ENCODE assay signal across 25 mouse cellular contexts in genomic region chr13:108251106-108251505, GRCm38 (mm10). TPM values are rescaled to one million over a fixed set of nuclear protein-coding genes. Genes with fewer than 3 reads are reported as not detected.
DNase-seq lines count a peak whose midpoint lies in the region; ATAC-seq and TF ChIP-seq lines count a peak whose summit lies in the region.
"Had no signal": no experiment of that assay in that cellular context is flagged by ENCODE, and none has a peak within 500 bp of the region (broad histone marks: within the 10 kb centered on the region; RNA-seq: fewer than 3 reads in every experiment).

No protein-coding gene starts in this region.

- no peak overlapping the region for H3K4me2 ChIP-seq in embryonic facial prominence, embryonic 14.5 days (ENCODE audit: low read depth, low read length)
- no peak overlapping the region for H3K4me2 ChIP-seq in intestine, embryonic 16.5 days (ENCODE audit: low read depth, low read length)
- H3K4me2 ChIP-seq in intestine, postnatal 0 days (replicated peaks; ENCODE audit: low read depth), result no peak overlapping the region
- no peak overlapping the region for H3K4me2 ChIP-seq in lung, embryonic 15.5 days
- H3K4me2 ChIP-seq: embryonic facial prominence, embryonic 13.5 days; forebrain, embryonic 13.5 days; forebrain, embryonic 15.5 days had no signal

- H3K4me1 ChIP-seq in embryonic facial prominence, embryonic 14.5 days (ENCODE audit: control insufficient read depth, insufficient read depth, low read length), result no peaks in the 10 kb centered on the region
- no peaks in the 10 kb centered on the region for H3K4me1 ChIP-seq in embryonic facial prominence, embryonic 10.5 days
- no peaks in the 10 kb centered on the region for H3K4me1 ChIP-seq in intestine, embryonic 16.5 days (ENCODE audit: control insufficient read depth, insufficient read depth, low read length)
- H3K4me1 ChIP-seq in intestine, postnatal 0 days (replicated peaks; ENCODE audit: control insufficient read depth, insufficient read depth, low read length), result 0 out of 2 replicates have a peak, but pooled peaks cover 3% of the 10 kb centered on the region
- H3K4me1 ChIP-seq in lung, embryonic 15.5 days, result no peaks in the 10 kb centered on the region
- H3K4me1 ChIP-seq in megakaryocyte, embryonic 14.5 days, result peaks cover 81% of the 10 kb centered on the region
- H3K4me1 ChIP-seq: embryonic facial prominence, embryonic 13.5 days; forebrain, embryonic 13.5 days; forebrain, embryonic 15.5 days had no signal

- H3K27ac ChIP-seq in embryonic facial prominence, embryonic 14.5 days (replicated peaks; ENCODE audit: low read depth, low read length), result no peak overlapping the region
- no peak overlapping the region for H3K27ac ChIP-seq in embryonic facial prominence, embryonic 10.5 days (replicated peaks)
- H3K27ac ChIP-seq in intestine, embryonic 16.5 days (ENCODE audit: low read length), result no peak overlapping the region
- H3K27ac ChIP-seq in intestine, postnatal 0 days (ENCODE audit: low read depth, low read length), result no peak overlapping the region
- H3K27ac ChIP-seq in lung, embryonic 15.5 days, result no peak overlapping the region
- H3K27ac ChIP-seq: embryonic facial prominence, embryonic 13.5 days; forebrain, embryonic 13.5 days; forebrain, embryonic 15.5 days had no signal

- H3K9ac ChIP-seq in embryonic facial prominence, embryonic 14.5 days (ENCODE audit: low read depth, low read length), result no peak overlapping the region
- no peak overlapping the region for H3K9ac ChIP-seq in intestine, embryonic 16.5 days (ENCODE audit: low read depth, low read length)
- no peak overlapping the region for H3K9ac ChIP-seq in intestine, postnatal 0 days (ENCODE audit: low read depth, low read length)
- H3K9ac ChIP-seq in lung, embryonic 15.5 days, result no peak overlapping the region
- H3K9ac ChIP-seq: embryonic facial prominence, embryonic 13.5 days; forebrain, embryonic 13.5 days; forebrain, embryonic 15.5 days had no signal

- 73% methylated on average over 5 of the region's 5 CpGs for WGBS in embryonic facial prominence, embryonic 14.5 days
- 92% methylated on average over 5 of the region's 5 CpGs for WGBS in embryonic facial prominence, embryonic 10.5 days
- whole genome bisulfite sequencing in intestine, embryonic 16.5 days, result 67% methylated on average over 5 of the region's 5 CpGs
- 66% methylated on average over 5 of the region's 5 CpGs for WGBS in intestine, postnatal 0 days
- 48% methylated on average over 5 of the region's 5 CpGs for WGBS in lung, embryonic 15.5 days

- H3K36me3 ChIP-seq in embryonic facial prominence, embryonic 14.5 days (ENCODE audit: control insufficient read depth, insufficient read depth, low read length), result no peaks in the 10 kb centered on the region
- no peaks in the 10 kb centered on the region for H3K36me3 ChIP-seq in embryonic facial prominence, embryonic 10.5 days (replicated peaks)
- H3K36me3 ChIP-seq in intestine, embryonic 16.5 days (ENCODE audit: control insufficient read depth, insufficient read depth, low read length), result no peaks in the 10 kb centered on the region
- H3K36me3 ChIP-seq in intestine, postnatal 0 days (ENCODE audit: control insufficient read depth, insufficient read depth), result no peaks in the 10 kb centered on the region
- H3K36me3 ChIP-seq in lung, embryonic 15.5 days, result no peaks in the 10 kb centered on the region
- peaks cover 5% of the 10 kb centered on the region for H3K36me3 ChIP-seq in megakaryocyte, embryonic 14.5 days (replicated peaks; ENCODE audit: low read length)
- H3K36me3 ChIP-seq: embryonic facial prominence, embryonic 13.5 days; forebrain, embryonic 15.5 days; G1E had no signal

- no peak overlapping the region for H3K4me3 ChIP-seq in embryonic facial prominence, embryonic 14.5 days (ENCODE audit: low read depth, low read length)
- H3K4me3 ChIP-seq in embryonic facial prominence, embryonic 10.5 days, result no peak overlapping the region
- no peak overlapping the region for H3K4me3 ChIP-seq in intestine, embryonic 16.5 days (ENCODE audit: low read length)
- H3K4me3 ChIP-seq in intestine, postnatal 0 days (ENCODE audit: low read depth, low read length), result no peak overlapping the region
- H3K4me3 ChIP-seq in lung, embryonic 15.5 days, result no peak overlapping the region
- peak overlapping the region; percentile 28 for H3K4me3 ChIP-seq in megakaryocyte, embryonic 14.5 days (replicated peaks)
- H3K4me3 ChIP-seq: embryonic facial prominence, embryonic 13.5 days; forebrain, embryonic 13.5 days; forebrain, embryonic 15.5 days had no signal

- DNase-seq in embryonic facial prominence, embryonic 14.5 days (ENCODE audit: low spot score), result peak; percentile 25
- DNase-seq in embryonic facial prominence, embryonic 10.5 days (ENCODE audit: low spot score), result no peak
- DNase-seq in lung, postnatal 14 days, result no peak
- DNase-seq: adrenal gland, adult 8-10 months; adrenal gland, postnatal 14 days; adrenal gland, postnatal 36 days; B cell, adult 2 months; cerebellum, adult 11-12 months; cerebellum, adult 2 months; cerebellum, adult 9-10 months; cerebellum, postnatal 10 days; cerebellum, postnatal 25 days had no signal

- H3K27me3 ChIP-seq in embryonic facial prominence, embryonic 14.5 days (replicated peaks; ENCODE audit: control insufficient read depth, insufficient read depth, low read length), result no peaks in the 10 kb centered on the region
- no peaks in the 10 kb centered on the region for H3K27me3 ChIP-seq in embryonic facial prominence, embryonic 10.5 days (replicated peaks; ENCODE audit: low read depth, poor library complexity, severe bottlenecking)
- H3K27me3 ChIP-seq in intestine, embryonic 16.5 days (replicated peaks; ENCODE audit: control insufficient read depth, insufficient read depth, low read length), result no peaks in the 10 kb centered on the region
- H3K27me3 ChIP-seq in intestine, postnatal 0 days (replicated peaks; ENCODE audit: control insufficient read depth, insufficient read depth, low read length), result no peaks in the 10 kb centered on the region
- H3K27me3 ChIP-seq in lung, embryonic 15.5 days, result no peaks in the 10 kb centered on the region
- no peaks in the 10 kb centered on the region for H3K27me3 ChIP-seq in megakaryocyte, embryonic 14.5 days (replicated peaks)
- H3K27me3 ChIP-seq: CH12.LX; embryonic facial prominence, embryonic 13.5 days; forebrain, embryonic 13.5 days; forebrain, embryonic 15.5 days; Patski had no signal

- ATAC-seq in embryonic facial prominence, embryonic 14.5 days (ENCODE audit: low read depth), result no peak
- ATAC-seq in intestine, embryonic 16.5 days, result 0 out of 2 replicates have a peak, but pooled peaks have one; percentile 28
- ATAC-seq in intestine, postnatal 0 days, result no peak
- peak; percentile 55; the same call in 1 of the 2 replicates for ATAC-seq in lung, embryonic 15.5 days (ENCODE audit: borderline replicate concordance, extremely low read depth, low FRiP score, low TSS enrichment)
- no peak for ATAC-seq in megakaryocyte, adult 5-6 weeks (ENCODE audit: poor library complexity, severe bottlenecking)
- ATAC-seq: activated CD4-positive, CD25-positive, alpha-beta regulatory T cell, adult 4 months; CD4-positive, CD25-positive, alpha-beta regulatory T cell, adult 4 months; forebrain, embryonic 13.5 days; forebrain, embryonic 15.5 days; Patski had no signal

- H3K9me3 ChIP-seq in embryonic facial prominence, embryonic 14.5 days (ENCODE audit: control insufficient read depth, low read length), result no peaks in the 10 kb centered on the region
- H3K9me3 ChIP-seq in embryonic facial prominence, embryonic 10.5 days, result no peaks in the 10 kb centered on the region
- H3K9me3 ChIP-seq in intestine, embryonic 16.5 days (ENCODE audit: control insufficient read depth, low read length), result no peaks in the 10 kb centered on the region
- no peaks in the 10 kb centered on the region for H3K9me3 ChIP-seq in intestine, postnatal 0 days (ENCODE audit: control insufficient read depth)
- no peaks in the 10 kb centered on the region for H3K9me3 ChIP-seq in lung, embryonic 15.5 days
- H3K9me3 ChIP-seq in megakaryocyte, embryonic 14.5 days, result no peaks in the 10 kb centered on the region
- H3K9me3 ChIP-seq: embryonic facial prominence, embryonic 13.5 days; forebrain, embryonic 13.5 days; forebrain, embryonic 15.5 days; G1E had no signal

- TF ChIP-seq CTCF in intestine, postnatal 0 days (IDR thresholded peaks at IDR 0.05; ENCODE audit: low read depth), result no peak

RNA-seq across cellular contexts. Expression of gene Elovl7, which starts 36.9 kb away (rescaled TPM):
- 4.1 and 4.2 TPM in 2 replicates for polyA plus RNA-seq in embryonic facial prominence, embryonic 14.5 days (2014; fragmentation: Nextera tagmentation; extraction: Ambion mirVana)
- polyA plus RNA-seq in embryonic facial prominence, embryonic 10.5 days (2016; fragmentation: Nextera tagmentation; extraction: Ambion mirVana), result 1.4 and 1.9 TPM in 2 replicates
- polyA plus RNA-seq in intestine, embryonic 16.5 days (2015; fragmentation: Nextera tagmentation; extraction: Ambion mirVana), result 17.9 and 22.0 TPM in 2 replicates
- 9.9 and 10.8 TPM in 2 replicates for polyA plus RNA-seq in intestine, postnatal 0 days (2015; fragmentation: Nextera tagmentation; extraction: Ambion mirVana)
- 10.2 and 11.5 TPM in 2 replicates for polyA plus RNA-seq in lung, embryonic 15.5 days (2015; fragmentation: Nextera tagmentation; extraction: Ambion mirVana)
- polyA plus RNA-seq in megakaryocyte, embryonic 14.5 days (2012; ENCODE audit: insufficient read depth, low replicate concordance), result 2.0 TPM in 1 of 2 replicates, not detected in the other
- 6.9 and 9.3 TPM in 2 replicates for total RNA-seq in megakaryocyte, adult 5-6 weeks (2015)
- total RNA-seq in megakaryocyte, adult 5-6 weeks (2017), result 3.9 and 4.4 TPM in 2 replicates
- polyA plus RNA-seq: G1E had no signal

Comparison
In these comparisons a context has a peak if more than half of its experiments do, and no peak if none do; other contexts are left out.
1. ATAC-seq: peak in intestine, embryonic 16.5 days (single experiment) and lung, embryonic 15.5 days (single experiment); none in embryonic facial prominence, embryonic 14.5 days (single experiment), intestine, postnatal 0 days (single experiment) and megakaryocyte, adult 5-6 weeks (single experiment).